Comparison of ENCODE assay signal across 9 mouse cellular contexts in the genomic region with DNA sequence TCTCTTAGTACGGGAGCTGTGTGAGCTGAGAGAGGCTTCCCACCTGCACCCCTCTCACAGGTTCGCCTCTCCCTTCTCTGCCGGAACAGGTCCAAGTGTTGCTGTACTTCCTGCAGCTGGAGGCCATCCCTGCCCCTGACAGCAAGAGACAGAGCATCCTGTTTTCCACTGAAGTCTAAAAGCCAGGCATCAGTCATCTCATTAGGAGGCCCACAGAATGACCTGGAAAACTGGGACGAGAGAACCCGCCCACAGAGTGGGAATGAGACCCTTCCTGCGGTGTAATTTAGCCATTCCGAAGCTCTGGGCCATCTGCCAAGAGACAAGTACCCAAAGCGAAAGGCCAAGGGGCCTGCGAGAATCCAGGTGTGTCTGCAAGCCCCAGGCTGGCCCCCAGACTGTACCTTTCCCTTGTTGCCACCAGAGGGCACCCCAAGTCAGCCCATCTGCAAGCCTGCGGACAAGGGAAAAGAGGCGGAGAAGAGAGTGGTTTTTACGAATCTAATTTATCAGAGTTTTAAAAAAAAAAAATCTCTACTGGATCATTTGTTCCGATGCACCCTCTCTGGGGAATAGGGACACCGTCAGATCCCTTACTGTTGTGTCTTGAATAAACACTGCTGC. TPM values are rescaled to one million over a fixed set of nuclear protein-coding genes. Genes with fewer than 3 reads are reported as not detected.
DNase-seq lines count a peak whose midpoint lies in the region; ATAC-seq and TF ChIP-seq lines count a peak whose summit lies in the region.
"Had no signal": no experiment of that assay in that cellular context is flagged by ENCODE, and none has a peak within 500 bp of the region (broad histone marks: within the 10 kb centered on the region; RNA-seq: fewer than 3 reads in every experiment).

No protein-coding gene starts in this region.

- H3K4me3 ChIP-seq in ES-Bruce4 (ENCODE audit: low read depth, low read length), result no peak overlapping the region
- no peak overlapping the region for H3K4me3 ChIP-seq in bone marrow macrophage, adult 2 months (ENCODE audit: insufficient read depth, low read length)
- H3K4me3 ChIP-seq: heart, embryonic 15.5 days had no signal

- no peaks in the 10 kb centered on the region for H3K9me3 ChIP-seq in ES-Bruce4 (replicated peaks; ENCODE audit: control insufficient read depth, insufficient read depth, low read length, poor library complexity, severe bottlenecking)
- H3K9me3 ChIP-seq: heart, embryonic 15.5 days had no signal

- no peak overlapping the region for H3K27ac ChIP-seq in ES-Bruce4 (ENCODE audit: insufficient read depth, low read length)
- H3K27ac ChIP-seq in bone marrow macrophage, adult 2 months (ENCODE audit: insufficient read depth, low read depth, low read length), result no peak overlapping the region
- H3K27ac ChIP-seq: heart, embryonic 15.5 days had no signal

- no peaks in the 10 kb centered on the region for H3K27me3 ChIP-seq in ES-Bruce4 (ENCODE audit: control insufficient read depth, insufficient read depth, low read length, poor library complexity, severe bottlenecking)
- H3K27me3 ChIP-seq: heart, embryonic 15.5 days had no signal

- peak; percentile 67 for ATAC-seq in erythroblast, adult 5-6 weeks (replicated peaks; ENCODE audit: low FRiP score, poor library complexity, severe bottlenecking)
- ATAC-seq in hematopoietic stem cell, adult 5-6 weeks (replicated peaks in 1 of 2; ENCODE audit: insufficient read depth in 1 of 2, low FRiP score in 2 of 2, low TSS enrichment in 1 of 2, low read depth in 1 of 2, poor library complexity in 2 of 2, severe bottlenecking in 2 of 2), result peak; percentile 57 to 71; a peak in 3 of 4 replicates

- no peak overlapping the region for H3K9ac ChIP-seq in ES-Bruce4 (ENCODE audit: low read depth, poor library complexity, severe bottlenecking)
- H3K9ac ChIP-seq: heart, embryonic 15.5 days had no signal

- TF ChIP-seq CTCF in ES-Bruce4 (IDR thresholded peaks at IDR 0.05; ENCODE audit: low read depth, low read length), result peak; percentile 84
- peak; percentile 78 for TF ChIP-seq CTCF in bone marrow macrophage, adult 2 months (IDR thresholded peaks at IDR 0.05; ENCODE audit: low read depth, low read length)

- no peak for TF ChIP-seq POLR2A in ES-Bruce4 (IDR thresholded peaks at IDR 0.05; ENCODE audit: insufficient read depth, low read length)
- no peak for TF ChIP-seq POLR2A in bone marrow macrophage, adult 2 months (IDR thresholded peaks at IDR 0.05; ENCODE audit: borderline replicate concordance, low read depth, low read length)

- H3K36me3 ChIP-seq in ES-Bruce4 (ENCODE audit: control insufficient read depth, insufficient read depth, low read length, poor library complexity, severe bottlenecking), result no peaks in the 10 kb centered on the region

- DNase-seq in layer of hippocampus, adult 9-11 months, result peak; percentile 42
- peak; percentile 85 for DNase-seq in lung, postnatal 10 days
- DNase-seq in retina, embryonic 14.5 days (ENCODE audit: low spot score), result peak; percentile 73
- DNase-seq in thymus, postnatal 14 days, result peak; percentile 78

- TF ChIP-seq EP300 in ES-Bruce4 (IDR thresholded peaks at IDR 0.05; ENCODE audit: insufficient read depth, low read depth, low read length), result no peak

- H3K4me1 ChIP-seq in ES-Bruce4 (ENCODE audit: control insufficient read depth, insufficient read depth, low read length), result no peaks in the 10 kb centered on the region
- no peaks in the 10 kb centered on the region for H3K4me1 ChIP-seq in bone marrow macrophage, adult 2 months (ENCODE audit: control insufficient read depth, insufficient read depth, low read length)

RNA-seq across cellular contexts. Expression of a gene that starts 29.6 kb away (rescaled TPM):
- polyA plus RNA-seq in ES-Bruce4 (2011; ENCODE audit: insufficient read depth, insufficient read length, low read depth, missing spikeins), result 41.2 and 41.5 TPM in 2 replicates
- polyA plus RNA-seq in bone marrow macrophage, adult 2 months (2012; ENCODE audit: insufficient read depth, insufficient read length, missing spikeins), result 41.4 and 42.1 TPM in 2 replicates
- 14.2 and 22.1 TPM in 2 replicates for total RNA-seq in erythroblast, adult 5-6 weeks (2015; ENCODE audit: low replicate concordance)
- 9.8 and 11.4 TPM in 2 replicates for total RNA-seq in erythroblast, adult 5-6 weeks (2017; ENCODE audit: low replicate concordance)
- total RNA-seq in hematopoietic stem cell, adult 5-6 weeks (2017), result 53.5 and 62.8 TPM in 2 replicates
